Mouse (Mus musculus) MN1 (cell line): ENCODE results near the gene Cemip2.
"Not testable (repeated sequence)": the region's sequence is repeated elsewhere in the genome, so short reads cannot be mapped to it uniquely, and the experiment has no call there.

ENCODE experiments used
- DNase-seq: peaks from one replicate; pipeline ENCODE4 v3.0.0-alpha.2; 2016; ENCODE audit warnings: low spot score

Gene Cemip2

GRCm38 (mm10) chr19:21866094-21866493, 88.0 kb downstream of the Cemip2 start:
- no peak for DNase-seq

- not testable (repeated sequence) for DNase-seq
These were observed 88.6 kb downstream of the Cemip2 start for GRCm38 (mm10) chr19:21866756-21867155.

- DNase-seq, result no peak
These were observed 90.3 kb downstream of the Cemip2 start for GRCm38 (mm10) chr19:21868471-21868870.

GRCm38 (mm10) chr19:21882110-21882940, 104.2 kb downstream of the Cemip2 start:
- no peak for DNase-seq

- no peak for DNase-seq
These were observed 104.9 kb downstream of the Cemip2 start for GRCm38 (mm10) chr19:21883053-21883452.

- no peak for DNase-seq
These were observed 105.8 kb downstream of the Cemip2 start for GRCm38 (mm10) chr19:21883922-21884321.

GRCm38 (mm10) chr19:21884385-21884784, 106.2 kb downstream of the Cemip2 start:
- no peak for DNase-seq

GRCm38 (mm10) chr19:21886166-21886657, 108.1 kb downstream of the Cemip2 start:
- DNase-seq, result no peak

- DNase-seq, result no peak
These were observed 112.6 kb downstream of the Cemip2 start for GRCm38 (mm10) chr19:21890699-21891098.

- no peak for DNase-seq
These were observed 116.7 kb downstream of the Cemip2 start for GRCm38 (mm10) chr19:21894792-21895191.

GRCm38 (mm10) chr19:21895540-21895939, 117.4 kb downstream of the Cemip2 start:
- no peak for DNase-seq

- DNase-seq, result no peak
These were observed 119.1 kb downstream of the Cemip2 start for GRCm38 (mm10) chr19:21897122-21897827.

- DNase-seq, result no peak
These were observed 120.1 kb downstream of the Cemip2 start for GRCm38 (mm10) chr19:21898015-21898939.
